Mouse (Mus musculus) adrenal gland, postnatal 14 days (tissue): ENCODE data around the gene Vmn1r135. TPM values are rescaled to one million over a fixed set of nuclear protein-coding genes. Genes with fewer than 3 reads are reported as not detected.
"Not testable (repeated sequence)": the region's sequence is repeated elsewhere in the genome, so short reads cannot be mapped to it uniquely, and the experiment has no call there.

ENCODE experiments used
- DNase-seq: peaks from one replicate; pipeline ENCODE4 v3.0.0; 2021; ENCODE audit warnings: mixed read lengths
- long read RNA-seq, 2 experiments: library from polyadenylated mRNA; stranded (forward); transcript quantifications; one replicate each; pipeline ENCODE4 v2.0.0; 2021
- total RNA-seq: library from RNA; stranded (reverse); gene quantifications from 2 replicates; pipeline ENCODE4 v1.2.3, GENCODE M21; 2021

Vmn1r135 gene
- total RNA-seq: not detected in 2 replicates
- long read RNA-seq, experiment 1: 0 reads
- long read RNA-seq, experiment 2: 0 reads

DNA sequence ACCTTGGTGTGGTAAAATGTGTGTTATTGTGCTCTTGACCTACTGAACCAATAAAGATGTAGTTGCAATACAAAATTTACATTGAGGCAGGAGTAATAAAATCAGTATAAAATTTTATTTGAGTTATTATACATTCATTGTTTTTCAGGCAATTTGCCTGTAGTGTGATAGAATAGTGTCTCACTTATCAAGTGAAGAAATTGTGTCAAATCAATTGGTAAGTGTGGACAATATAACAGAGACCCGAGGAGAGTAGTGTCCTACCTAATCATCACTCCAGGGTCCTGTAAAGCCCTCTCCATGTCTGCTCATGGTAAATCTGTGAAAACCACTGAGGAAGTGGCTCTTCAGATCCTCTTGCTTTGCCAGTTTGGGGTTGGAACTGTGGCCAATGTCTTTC lies at the start of gene Vmn1r135:
TSS of gene Vmn1r135 (plus strand) at position 301 of the 400 bp plus-strand sequence.
- not testable (repeated sequence) for DNase-seq

DNA sequence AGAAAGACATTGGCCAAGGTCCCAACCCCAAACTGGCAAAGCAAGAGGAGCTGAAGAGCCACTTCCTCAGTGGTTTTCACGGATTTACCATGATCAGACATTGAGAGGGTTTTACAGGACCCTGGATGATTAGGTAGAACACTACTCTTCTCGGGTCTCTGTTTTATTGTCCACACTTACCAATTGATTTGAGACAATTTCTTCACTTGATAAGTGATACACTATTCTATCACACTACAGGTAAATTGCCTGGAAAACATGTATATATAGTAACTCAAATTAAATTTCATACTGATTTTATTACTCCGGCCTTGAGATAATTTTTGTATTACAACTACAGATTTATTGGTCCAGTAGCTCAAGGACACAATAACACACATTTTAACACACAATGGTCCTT lies 35.5 kb upstream of the Vmn1r135 start, which contains the start of gene Gm4177:
TSS of gene Gm4177 (minus strand) at position 101 of the 400 bp plus-strand sequence.
- DNase-seq: not testable (repeated sequence)

GRCm38 (mm10) chr7:21844167-21844566 lies 12.0 kb downstream of the Vmn1r135 start, which contains the start of gene Gm5725:
Gm5725 (minus strand) TSS chr7:21844267.
- DNase-seq: not testable (repeated sequence)

Other genes starting within 250 kb of the Vmn1r135 start
- not detected in 2 replicates for gene Vmn1r132, start 218.3 kb upstream of the Vmn1r135 start, total RNA-seq
- gene Gm4175, start 70.9 kb upstream of the Vmn1r135 start, total RNA-seq: not detected in 2 replicates
- gene Gm4177, start 35.6 kb upstream of the Vmn1r135 start, total RNA-seq: not detected in 2 replicates
- not detected in 2 replicates for gene Gm5725, start 11.9 kb downstream of the Vmn1r135 start, total RNA-seq
- not detected in 2 replicates for gene Gm5891, start 88.9 kb downstream of the Vmn1r135 start, total RNA-seq
- gene Vmn1r137, start 162.2 kb downstream of the Vmn1r135 start, total RNA-seq: not detected in 2 replicates
- not detected in 2 replicates for gene Vmn1r138, start 196.5 kb downstream of the Vmn1r135 start, total RNA-seq
- gene Gm6176, start 224.0 kb downstream of the Vmn1r135 start, total RNA-seq: not detected in 2 replicates
- not detected in 2 replicates for gene Vmn1r139, start 236.7 kb downstream of the Vmn1r135 start, total RNA-seq